Mouse (Mus musculus) heart, postnatal 0 days (tissue): Measurements from ENCODE around the gene Ccser1.

Source experiments
- CTCF ChIP-seq: IDR thresholded peaks from 2 replicates; pipeline ENCODE4 v1.5.1; 2016; ENCODE audit warnings: antibody characterized with exemption, control low read depth, low read depth
- EP300 ChIP-seq: IDR thresholded peaks from 2 replicates; pipeline ENCODE4 v1.6.1; 2016; ENCODE audit warnings: antibody characterized with exemption, low read depth

DNA sequence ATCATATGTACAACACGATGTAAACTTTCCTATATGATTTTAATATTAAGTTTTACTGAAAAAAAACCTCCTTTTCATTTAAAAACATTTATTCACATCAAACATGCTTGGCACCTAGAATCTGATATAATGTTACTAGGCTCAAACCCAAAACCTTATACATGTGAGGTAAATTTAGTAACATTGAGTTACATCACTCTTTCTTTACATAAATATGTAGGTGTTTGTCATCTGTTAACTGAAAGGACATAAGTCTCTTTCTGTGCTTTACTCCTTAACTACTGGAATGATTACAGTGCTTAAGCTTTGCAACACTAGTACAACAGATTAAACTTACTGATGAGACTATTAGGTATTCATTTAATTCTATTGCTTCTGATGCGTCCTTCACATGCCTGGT lies 43.7 kb upstream of the Ccser1 start:
- TF ChIP-seq CTCF (no peak), EP300 (no peak)
